14 mouse cellular contexts compared by ENCODE assay signal in genomic region chr12:84670555-84670954, GRCm38 (mm10). TPM values are rescaled to one million over a fixed set of nuclear protein-coding genes. Genes with fewer than 3 reads are reported as not detected.
A peak's percentile ranks its signal among the peaks of the same experiment; 100 is the strongest.
DNase-seq lines count a peak whose midpoint lies in the region; ATAC-seq and TF ChIP-seq lines count a peak whose summit lies in the region.
"Had no signal": no experiment of that assay in that cellular context is flagged by ENCODE, and none has a peak within 500 bp of the region (broad histone marks: within the 10 kb centered on the region; RNA-seq: fewer than 3 reads in every experiment).

No protein-coding gene starts in this region.

- H3K9ac ChIP-seq in CH12.LX (ENCODE audit: insufficient read depth, low read depth), result no peak overlapping the region
- H3K9ac ChIP-seq: embryonic facial prominence, embryonic 12.5 days; neural tube, embryonic 12.5 days had no signal

- H3K4me3 ChIP-seq in CH12.LX (replicated peaks in 1 of 3; ENCODE audit: low read depth in 2 of 3, low read length in 2 of 3, poor library complexity in 1 of 3) (no peak overlapping the region), G1E (ENCODE audit: low read depth, low read length) (no peak overlapping the region)
- H3K4me3 ChIP-seq: embryonic facial prominence, embryonic 12.5 days; neural tube, embryonic 12.5 days had no signal

- H3K9me3 ChIP-seq in CH12.LX (replicated peaks; ENCODE audit: low read length) (peaks cover 2% of the 10 kb centered on the region), G1E (replicated peaks) (peaks cover 2% of the 10 kb centered on the region; the same call in 1 of the 2 replicates)
- H3K9me3 ChIP-seq: embryonic facial prominence, embryonic 12.5 days had no signal

- no peak for TF ChIP-seq EP300 in CH12.LX (IDR thresholded peaks at IDR 0.05; ENCODE audit: low read length)

- dilution Hi-C loops in CH12.LX (cut with MboI; ENCODE audit: extremely low pct_ligation_motif_present, extremely low pct_unique_long_range_greater_than_20kb, low sequenced_read_pairs), result no loop called here

- intact Hi-C loops in left cerebral cortex, postnatal 4 days (cut with DNase I), result no loop called here
- intact Hi-C loops in left cerebral cortex, postnatal 25 days (cut with DNase I), result loop anchor here (5.0 kb wide), 1 partner anchor 82 kb away; no protein-coding TSS in a partner anchor

- in situ Hi-C loops in CH12.LX (cut with MboI; ENCODE audit: low pct_ligation_motif_present, low pct_unique_long_range_greater_than_20kb, low sequenced_read_pairs), result loop anchor here (5.0 kb wide), 1 partner anchor 82 kb away; no protein-coding TSS in a partner anchor

- no peak for ATAC-seq in G1E (ENCODE audit: extremely low read depth, insufficient number of reproducible peaks, low FRiP score, poor library complexity, severe bottlenecking)

- no peaks in the 10 kb centered on the region for H3K79me2 ChIP-seq in CH12.LX (replicated peaks; ENCODE audit: control insufficient read depth, extremely low read depth, insufficient read depth, poor library complexity, severe bottlenecking)

- no peaks in the 10 kb centered on the region for H3K36me3 ChIP-seq in CH12.LX (replicated peaks in 1 of 2; ENCODE audit: control insufficient read depth in 1 of 2, insufficient read depth in 1 of 2, low read length in 1 of 2)
- no peaks in the 10 kb centered on the region for H3K36me3 ChIP-seq in G1E (replicated peaks)
- H3K36me3 ChIP-seq: embryonic facial prominence, embryonic 12.5 days; neural tube, embryonic 12.5 days had no signal

- H3K4me1 ChIP-seq in CH12.LX (ENCODE audit: control insufficient read depth in 1 of 2, insufficient read depth in 2 of 2) (peaks cover 8 to 22% of the 10 kb centered on the region in 2 experiments), G1E (ENCODE audit: insufficient read depth, low read depth, low read length) (0 out of 2 replicates have a peak, but pooled peaks cover 5% of the 10 kb centered on the region)
- H3K4me1 ChIP-seq: embryonic facial prominence, embryonic 12.5 days had no signal

- H3K27me3 ChIP-seq in CH12.LX (replicated peaks) (no peaks in the 10 kb centered on the region), G1E (ENCODE audit: insufficient read depth, low read length) (peaks cover 14% of the 10 kb centered on the region; the same call in 1 of the 2 replicates)
- H3K27me3 ChIP-seq: neural tube, embryonic 12.5 days had no signal

- TF ChIP-seq CTCF in CH12.LX (conservative IDR thresholded peaks at IDR 0.05 in 1 of 2, IDR thresholded peaks at IDR 0.05 in 1 of 2; ENCODE audit: low read depth in 2 of 2, low read length in 2 of 2), result peak; percentile 22 to 61; a peak in 2 of 4 replicates
- TF ChIP-seq CTCF in G1E (IDR thresholded peaks at IDR 0.05; ENCODE audit: low read depth, low read length), result 0 out of 2 replicates have a peak, but pooled peaks have one; percentile 6

- peak; percentile 43 for DNase-seq in left cerebral cortex, postnatal 4 days
- DNase-seq in left cerebral cortex, postnatal 25 days (ENCODE audit: low spot score in 2 of 2), result no peak
- peak; percentile 57 for DNase-seq in CH12.LX (ENCODE audit: extremely low read depth)
- no peak for DNase-seq in G1E (ENCODE audit: low spot score)
- peak; percentile 24 for DNase-seq in lung, postnatal 36 days
- DNase-seq in layer of hippocampus, adult 11-12 months (ENCODE audit: low spot score), result no peak
- no peak for DNase-seq in urinary bladder, postnatal 14 days (ENCODE audit: low spot score)
- DNase-seq in gastrocnemius, postnatal 4 days (ENCODE audit: low spot score in 2 of 2), result no peak
- DNase-seq: adrenal gland, postnatal 10 days had no signal

- peak; percentile 61 for TF ChIP-seq RAD21 in CH12.LX (IDR thresholded peaks at IDR 0.05; ENCODE audit: low read depth, low read length)

- no peak for TF ChIP-seq POLR2A in CH12.LX (IDR thresholded peaks at IDR 0.05; ENCODE audit: low read depth, low read length)

- no peak overlapping the region for H3K4me2 ChIP-seq in CH12.LX (ENCODE audit: insufficient read depth, low read depth, poor library complexity, severe bottlenecking)
- H3K4me2 ChIP-seq: embryonic facial prominence, embryonic 12.5 days; neural tube, embryonic 12.5 days had no signal

- H3K27ac ChIP-seq in CH12.LX (ENCODE audit: insufficient read depth, low read depth), result no peak overlapping the region
- H3K27ac ChIP-seq: embryonic facial prominence, embryonic 12.5 days; neural tube, embryonic 12.5 days had no signal

TF ChIP-seq in CH12.LX, 34 proteins besides CTCF, POLR2A, EP300 and RAD21:
- TF ChIP-seq ZKSCAN1 (IDR thresholded peaks at IDR 0.05; ENCODE audit: borderline replicate concordance, low read depth, low read length) (no peak), SMC3 (IDR thresholded peaks at IDR 0.05; ENCODE audit: low read depth, low read length) (peak; percentile 57), TBP (conservative IDR thresholded peaks at IDR 0.05; ENCODE audit: low read depth, low read length) (no peak)

RNA-seq across cellular contexts. Expression of gene Syndig1l, which starts 28.1 kb away (rescaled TPM):
- 10 to 100 TPM; 36.9 to 47.9 TPM for total RNA-seq in left cerebral cortex, postnatal 4 days (2021)
- 10 to 100 TPM; 12.1 to 41.8 TPM for total RNA-seq in left cerebral cortex, postnatal 25 days (2021)
- total RNA-seq in CH12.LX (2012; rRNA removed) (not detected in 2 replicates), CH12.LX (2014; rRNA removed) (not detected in 2 replicates), G1E (2014; fragmentation: Nextera tagmentation) (not detected in 2 replicates), G1E (2017) (0.05 TPM in 1 of 2 replicates, not detected in the other)
- polyA plus RNA-seq in CH12.LX (2012; ENCODE audit: insufficient read length, low read depth) (0.16 TPM in 1 of 2 replicates, not detected in the other), G1E (2012) (not detected in 2 replicates)
- not detected for total RNA-seq in gastrocnemius, postnatal 4 days (2021)
- total RNA-seq: hematopoietic stem cell, adult 5-6 weeks had no signal

RNA-seq across cellular contexts. Expression of gene Vrtn, which starts 29.7 kb away (rescaled TPM):
- not detected for total RNA-seq in left cerebral cortex, postnatal 4 days (2021)
- total RNA-seq in left cerebral cortex, postnatal 25 days (2021), result under 1 TPM in 1 of 2 experiments, not detected in 1; 0.11 TPM
- total RNA-seq in CH12.LX (2012; rRNA removed) (not detected in 2 replicates), CH12.LX (2014; rRNA removed) (not detected in 2 replicates), G1E (2014; fragmentation: Nextera tagmentation) (not detected in 2 replicates), G1E (2017) (0.05 TPM in 1 of 2 replicates, not detected in the other)
- polyA plus RNA-seq in CH12.LX (2012; ENCODE audit: insufficient read length, low read depth) (not detected in 2 replicates), G1E (2012) (not detected in 2 replicates)
- total RNA-seq in gastrocnemius, postnatal 4 days (2021), result not detected
- total RNA-seq: adrenal gland, postnatal 10 days; layer of hippocampus, postnatal 10 days had no signal
- polyA plus RNA-seq: embryonic facial prominence, embryonic 12.5 days; liver, embryonic 16.5 days; neural tube, embryonic 12.5 days had no signal

RNA-seq across cellular contexts. Expression of gene Abcd4, which starts 53.3 kb away (rescaled TPM):
- 10 to 100 TPM; 10.9 to 13.5 TPM for total RNA-seq in left cerebral cortex, postnatal 4 days (2021)
- 10 to 100 TPM; 11.0 to 11.1 TPM for total RNA-seq in left cerebral cortex, postnatal 25 days (2021)
- total RNA-seq in CH12.LX (2012; rRNA removed) (5.8 and 8.4 TPM in 2 replicates), CH12.LX (2014; rRNA removed) (4.3 and 4.7 TPM in 2 replicates), G1E (2014; fragmentation: Nextera tagmentation) (11.9 and 31.2 TPM in 2 replicates), G1E (2017) (8.7 TPM in 2 replicates)
- polyA plus RNA-seq in CH12.LX (2012; ENCODE audit: insufficient read length, low read depth) (10.2 and 11.1 TPM in 2 replicates), G1E (2012) (2.9 and 5.3 TPM in 2 replicates)
- total RNA-seq in gastrocnemius, postnatal 4 days (2021), result 1 to 10 TPM; 7.5 to 8.4 TPM

Comparison
In these comparisons a context has a peak if more than half of its experiments do, and no peak if none do; other contexts are left out.
1. DNase-seq: peak in left cerebral cortex, postnatal 4 days (single experiment), CH12.LX (single experiment) and lung, postnatal 36 days (single experiment); none in left cerebral cortex, postnatal 25 days (0 of 2), G1E (single experiment), layer of hippocampus, adult 11-12 months (single experiment), urinary bladder, postnatal 14 days (single experiment) and gastrocnemius, postnatal 4 days (0 of 2).
2. RNA of gene Syndig1l, which starts 28.1 kb away (total RNA-seq): 36.9 to 47.9 TPM in left cerebral cortex, postnatal 4 days and 12.1 to 41.8 TPM in left cerebral cortex, postnatal 25 days; not detected in gastrocnemius, postnatal 4 days, 0.05 TPM in G1E and not detected in CH12.LX; every median in the first group is over 4 times any median in the second.